Mouse (Mus musculus) testis, postnatal 10 days (tissue): ENCODE results near the gene Rcsd1.
"Not testable (repeated sequence)": the region's sequence is repeated elsewhere in the genome, so short reads cannot be mapped to it uniquely, and the experiment has no call there.

Experiments used
- DNase-seq: peaks from one replicate; pipeline ENCODE4 v3.0.0; 2021; ENCODE audit warnings: low spot score

Rcsd1 gene

DNA sequence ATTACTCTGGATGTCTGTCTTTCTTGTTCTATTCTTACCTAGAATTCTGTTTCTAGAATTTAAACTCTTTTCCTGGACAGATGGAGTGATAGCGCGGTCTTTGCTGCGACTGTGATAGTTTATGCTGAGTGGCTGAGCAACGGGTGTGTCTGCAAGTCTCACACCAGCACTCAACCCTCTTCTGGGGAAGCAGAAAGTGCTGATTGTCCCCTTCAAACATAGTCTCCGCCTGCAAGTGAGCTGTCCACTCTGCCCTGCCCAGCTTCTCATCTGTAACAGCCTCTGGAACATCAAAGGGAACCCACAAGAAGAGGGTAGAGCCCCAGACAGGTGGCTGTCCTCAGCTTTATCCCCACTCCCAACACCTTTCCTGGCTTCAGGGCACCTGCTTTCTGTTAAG is 19.7 kb downstream of the Rcsd1 start:
- DNase-seq: no peak

DNA sequence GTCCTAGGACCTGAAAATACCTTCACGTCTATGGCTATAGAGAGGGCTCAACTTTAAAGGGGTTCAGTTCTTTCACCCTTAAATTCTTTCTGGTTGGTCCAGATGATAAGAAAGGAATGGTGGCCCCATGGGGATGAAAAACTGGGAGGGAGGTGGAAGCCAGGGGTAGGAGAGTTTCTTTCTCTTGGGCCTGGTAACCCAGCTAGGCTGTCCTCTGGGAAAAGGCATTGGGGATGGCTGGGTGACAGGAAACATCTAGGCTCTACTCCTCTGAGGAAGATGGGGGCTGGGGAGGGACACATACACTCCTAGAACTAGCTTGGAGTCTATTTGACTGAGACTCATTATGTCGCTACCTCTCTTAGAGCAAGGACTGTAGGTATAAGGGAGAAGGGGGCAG is 21.7 kb downstream of the Rcsd1 start:
- DNase-seq: no peak

- DNase-seq: peak; percentile 53
Measured at GRCm38 (mm10) chr1:165686963-165687362, 22.6 kb downstream of the Rcsd1 start.

- DNase-seq: no peak
Measured at GRCm38 (mm10) chr1:165686349-165686748, 23.2 kb downstream of the Rcsd1 start.

DNA sequence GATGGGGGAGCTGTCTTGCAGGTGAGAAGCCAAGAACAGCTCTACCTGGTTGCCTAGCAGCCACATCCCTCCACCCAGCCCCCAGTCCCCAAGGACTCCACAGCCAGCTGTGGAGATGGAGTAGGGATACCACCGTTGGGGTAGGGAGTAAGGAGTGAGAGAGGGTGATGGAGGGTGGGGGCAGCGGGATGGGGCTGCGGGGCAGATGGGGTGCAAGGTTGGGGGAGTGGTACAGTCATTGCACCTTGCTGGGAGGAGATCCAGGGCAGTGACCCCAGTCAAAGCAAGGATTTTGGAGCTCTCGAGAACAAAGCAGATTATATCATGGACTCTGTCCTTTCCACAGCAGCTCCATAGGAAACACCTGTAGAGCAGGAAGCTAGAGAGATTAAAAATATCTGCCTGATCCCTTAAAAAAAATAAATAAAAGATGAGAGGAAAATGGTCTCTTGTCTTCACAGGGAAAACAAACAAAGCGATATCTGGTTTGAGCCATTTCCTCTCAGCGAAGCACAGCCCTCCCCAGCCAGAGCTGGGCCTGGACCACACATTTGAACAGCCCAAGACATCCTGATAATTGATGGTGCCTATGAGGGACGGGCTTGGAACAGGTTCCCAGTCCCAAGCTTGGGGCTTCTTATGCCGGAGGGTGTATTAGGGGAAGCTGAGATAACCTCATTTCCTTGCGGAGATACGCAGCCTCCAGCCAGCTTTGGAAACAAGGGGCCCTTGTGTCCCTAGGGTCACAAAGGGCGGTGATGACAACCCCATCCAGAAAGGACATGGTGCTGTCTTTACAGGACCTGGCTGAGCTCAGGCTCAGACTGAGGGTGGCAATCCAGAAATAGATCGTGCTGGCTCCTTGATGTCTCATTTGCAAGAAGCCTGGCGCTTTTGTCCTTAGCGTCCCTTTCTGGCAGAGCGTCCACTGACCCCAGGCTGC is 25.0 kb downstream of the Rcsd1 start:
- no peak for DNase-seq

DNA sequence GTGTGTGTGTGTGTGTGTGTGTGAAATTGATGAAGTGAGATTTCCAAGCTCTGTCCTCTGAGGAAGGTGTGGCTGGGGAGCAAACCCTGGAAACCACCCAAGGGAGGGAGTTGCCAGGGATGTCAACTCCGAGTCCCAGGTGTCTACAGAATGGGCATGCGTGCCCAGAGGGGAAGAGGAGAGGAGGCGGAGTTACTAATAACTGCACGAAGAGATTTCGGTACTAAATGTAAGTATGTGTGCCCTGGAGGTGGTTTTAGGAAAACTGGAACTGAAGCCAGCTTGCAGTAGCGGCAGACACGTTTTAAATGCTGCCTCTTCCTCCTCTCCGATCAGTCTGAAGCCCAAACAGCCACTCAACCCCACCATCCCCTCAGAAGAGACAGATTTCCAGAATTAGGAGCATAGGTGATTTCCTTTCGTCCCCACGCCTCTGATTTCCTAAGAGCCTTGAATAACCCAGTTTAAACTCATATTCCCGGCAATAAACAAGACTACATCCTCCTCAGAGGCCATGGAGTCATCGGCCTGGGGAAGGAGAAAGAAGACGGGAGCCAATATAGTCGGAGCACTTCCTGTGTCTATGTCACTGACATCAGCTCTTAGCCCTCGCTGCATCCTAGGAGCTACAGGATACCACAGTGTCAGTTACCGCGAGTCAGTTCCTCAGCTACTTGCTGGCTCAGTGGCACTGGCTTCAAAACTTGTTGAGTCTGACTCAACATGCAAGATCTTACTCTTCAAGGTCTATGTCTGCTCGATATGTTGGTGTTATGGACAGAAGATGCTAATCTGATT is 27.3 kb downstream of the Rcsd1 start:
- DNase-seq: no peak

- DNase-seq: no peak
Measured at GRCm38 (mm10) chr1:165681045-165681794, 28.3 kb downstream of the Rcsd1 start.

- not testable (repeated sequence) for DNase-seq
Measured at GRCm38 (mm10) chr1:165680086-165680485, 29.5 kb downstream of the Rcsd1 start.

DNA sequence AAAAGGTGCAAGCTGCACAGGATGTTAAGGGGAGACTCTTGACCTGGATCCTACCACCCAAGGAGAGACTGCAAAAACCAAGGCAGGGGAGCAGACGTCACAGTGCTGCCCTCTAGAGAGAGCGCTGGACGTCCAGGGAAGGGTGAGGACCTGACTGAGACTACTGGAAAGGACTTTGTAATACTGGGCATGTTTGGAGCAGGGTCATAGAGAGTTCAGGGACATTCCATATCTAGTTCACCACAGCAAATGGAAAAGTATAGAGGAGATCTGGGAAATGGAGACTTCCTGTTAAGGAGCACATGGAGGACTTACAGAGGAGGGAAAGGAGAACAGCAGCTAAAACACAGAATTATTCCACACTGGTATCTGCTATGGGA is 29.9 kb downstream of the Rcsd1 start:
- no peak for DNase-seq

DNA sequence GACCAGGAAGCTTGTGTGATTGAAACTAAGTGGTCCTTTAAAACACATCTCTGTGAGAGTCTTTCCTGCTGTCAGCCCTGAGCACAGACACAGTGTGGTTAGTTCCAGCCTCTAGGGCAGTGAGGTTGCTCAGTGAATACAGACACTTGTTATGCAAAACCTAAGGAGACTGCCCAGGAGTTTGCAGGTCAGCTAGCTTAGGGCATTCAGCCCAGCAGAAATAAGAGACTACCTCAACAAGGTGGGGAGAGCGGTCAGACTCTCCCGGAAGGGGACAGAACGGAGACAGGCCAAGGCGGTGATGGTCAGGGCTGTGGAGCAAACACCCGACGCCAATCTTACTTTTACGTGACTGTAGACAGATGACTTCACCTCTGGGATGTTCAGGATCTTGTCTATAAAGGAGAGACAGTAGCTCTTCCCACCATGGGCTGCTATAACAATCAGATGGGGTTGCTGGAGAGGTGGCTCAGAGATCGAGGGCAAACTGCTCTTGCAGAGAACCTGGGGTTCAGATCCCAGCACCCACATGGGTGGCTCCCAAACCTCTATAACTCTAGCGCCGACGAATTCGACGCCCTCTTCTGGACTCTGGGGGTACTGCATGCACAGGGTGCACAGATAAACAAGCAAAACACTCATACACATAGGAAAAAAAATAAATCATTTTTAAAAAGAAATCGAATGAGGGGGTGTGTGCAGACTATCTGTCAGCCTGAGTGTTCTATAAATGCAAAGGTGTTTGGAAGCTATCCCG is 30.5 kb downstream of the Rcsd1 start:
- peak; percentile 58 for DNase-seq

GRCm38 (mm10) chr1:165677558-165677957 is 32.0 kb downstream of the Rcsd1 start:
- DNase-seq: no peak

DNA sequence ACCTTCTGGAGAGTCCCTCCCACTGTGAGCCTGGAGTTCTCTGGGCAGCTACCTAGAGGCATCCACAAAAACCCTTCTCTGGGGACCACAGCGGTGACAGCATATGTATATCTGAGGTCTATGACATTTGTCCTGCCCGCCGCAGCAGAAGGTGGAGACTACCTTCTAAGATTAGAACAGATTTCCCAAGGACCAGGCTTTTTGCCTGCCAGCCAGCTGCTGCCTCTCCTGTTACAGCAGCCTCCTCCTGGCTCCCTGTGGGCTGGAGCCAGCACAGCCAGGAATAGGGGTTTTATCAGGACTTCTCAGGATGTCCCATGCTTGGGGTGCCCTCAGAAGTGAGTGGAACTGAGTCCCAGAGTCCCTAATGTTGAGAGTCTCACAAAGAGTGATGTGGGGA is 32.6 kb downstream of the Rcsd1 start:
- DNase-seq: no peak

DNA sequence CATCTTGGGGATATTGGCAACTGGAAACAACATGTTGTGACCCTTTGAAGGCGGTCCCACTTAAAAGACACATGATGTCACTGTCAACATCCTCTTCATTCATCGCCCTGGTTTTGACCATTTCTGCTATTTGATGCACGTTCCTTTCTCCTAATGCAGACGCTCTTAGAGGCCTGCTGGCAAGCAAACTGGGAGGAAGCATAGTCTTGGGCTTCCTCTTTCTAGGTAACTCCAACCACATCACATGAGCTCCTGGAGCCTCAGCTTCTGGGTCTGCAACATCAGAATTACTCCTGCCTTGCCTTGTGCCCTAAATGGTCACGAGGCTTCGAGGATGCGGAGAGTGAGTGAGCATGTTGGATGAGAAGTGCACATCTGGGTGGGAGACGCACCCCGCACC is 34.4 kb downstream of the Rcsd1 start:
- no peak for DNase-seq

- no peak for DNase-seq
Measured at GRCm38 (mm10) chr1:165672355-165672754, 37.2 kb downstream of the Rcsd1 start.

DNA sequence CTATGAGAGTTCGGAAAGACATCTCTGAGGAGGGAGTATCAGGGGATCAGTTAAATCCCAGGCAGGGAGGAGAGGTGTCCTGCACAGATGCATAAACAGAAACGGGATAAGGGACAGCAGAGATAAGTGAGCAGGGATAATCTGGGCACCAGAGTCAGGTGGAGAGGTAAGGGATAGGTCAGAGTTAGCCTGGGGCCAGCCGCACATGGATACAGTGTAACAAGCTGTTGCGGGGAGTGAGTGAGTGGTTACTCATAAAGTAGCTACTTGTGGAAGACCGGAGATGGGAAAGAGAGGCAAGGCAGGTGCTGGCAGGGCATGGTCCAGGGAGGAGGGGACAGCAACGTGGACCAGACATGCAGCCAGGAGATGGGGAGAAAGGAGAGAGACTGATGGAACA is 39.5 kb downstream of the Rcsd1 start:
- DNase-seq: no peak

- no peak for DNase-seq
Measured at GRCm38 (mm10) chr1:165668904-165669303, 40.7 kb downstream of the Rcsd1 start.

- no peak for DNase-seq
Measured at GRCm38 (mm10) chr1:165667380-165667779, 42.2 kb downstream of the Rcsd1 start.

GRCm38 (mm10) chr1:165666944-165667343 is 42.6 kb downstream of the Rcsd1 start:
- DNase-seq: no peak

DNA sequence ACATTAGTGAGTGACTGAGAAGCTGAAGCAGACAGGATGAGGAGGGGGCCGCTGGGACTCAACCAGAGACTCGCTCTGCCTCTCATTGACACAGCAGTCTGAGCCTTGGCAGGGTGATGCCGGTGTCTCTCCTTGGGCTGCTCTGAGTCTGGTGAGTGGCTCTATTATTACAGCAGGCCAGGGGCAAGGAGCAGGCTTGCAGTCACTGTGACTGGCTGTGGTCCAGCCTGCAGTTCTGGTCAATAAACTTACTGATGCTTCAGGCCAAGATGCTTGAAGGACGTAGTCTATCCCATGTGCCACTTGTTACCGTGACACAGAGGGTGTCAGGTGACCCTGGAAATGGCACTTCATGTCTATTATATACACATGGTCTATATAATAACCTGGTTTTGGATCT is 43.8 kb downstream of the Rcsd1 start:
- DNase-seq: no peak

DNA sequence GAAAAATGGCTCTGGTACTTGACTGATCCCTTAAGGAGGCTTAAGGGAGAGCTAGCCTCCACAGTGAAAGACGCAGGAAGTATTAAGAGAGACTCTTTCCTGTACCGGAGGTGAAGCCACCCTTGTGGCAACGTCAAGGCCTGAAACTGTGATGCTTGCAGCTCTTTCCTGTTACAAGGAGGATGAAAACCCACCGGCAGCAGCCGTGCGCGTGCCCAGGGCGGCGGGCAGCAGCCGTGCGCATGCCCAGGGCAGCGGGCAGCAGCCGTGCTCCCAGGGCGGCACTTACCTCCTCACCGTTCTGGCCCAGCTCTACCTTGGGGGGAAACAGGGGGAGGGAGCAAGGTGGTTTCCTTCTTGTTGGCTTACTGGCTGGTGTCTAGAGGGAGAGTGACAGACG is 46.3 kb downstream of the Rcsd1 start:
- DNase-seq: no peak

DNA sequence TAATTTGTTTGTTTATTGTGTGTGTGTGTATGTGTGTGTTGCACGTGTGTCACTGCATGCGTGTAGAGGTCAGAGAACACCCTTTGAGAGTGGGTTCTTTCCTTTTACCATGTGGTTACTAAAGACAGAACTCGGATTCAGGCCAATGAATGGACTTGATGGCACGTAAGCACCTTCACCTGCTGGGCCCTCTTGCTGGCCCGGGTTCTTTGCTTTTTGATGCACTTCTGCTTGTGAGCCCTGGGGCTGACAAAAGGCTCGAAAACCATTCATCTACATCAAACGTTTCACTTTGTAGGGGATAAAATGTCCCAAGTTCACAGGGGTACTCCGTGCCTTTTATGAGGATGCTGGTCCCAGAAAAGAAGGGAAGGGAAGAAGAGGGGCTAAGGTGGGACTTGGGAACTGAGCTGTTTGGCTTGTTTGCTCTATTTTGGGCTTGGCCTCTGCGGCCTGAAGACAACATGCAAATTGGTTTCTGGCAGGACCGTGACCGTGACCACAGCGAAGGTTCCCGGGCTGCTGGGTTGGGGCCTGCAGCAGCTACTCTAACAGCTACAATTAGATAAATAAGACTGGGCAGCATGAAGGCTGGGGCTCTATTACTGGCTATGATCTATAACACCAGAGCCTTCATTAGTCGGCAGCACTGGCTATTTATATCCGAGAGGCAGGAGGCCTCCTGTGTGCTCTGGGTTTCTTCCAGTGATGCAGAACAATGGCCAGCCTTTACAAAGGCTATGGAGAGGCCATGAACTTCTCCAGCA is 46.9 kb downstream of the Rcsd1 start:
- DNase-seq: no peak
